Mouse (Mus musculus) CD8-positive naive resting alpha-beta T cell, adult 57 days (primary cell): ENCODE measurements around the gene Rusc2. TPM values are rescaled to one million over a fixed set of nuclear protein-coding genes. Genes with fewer than 3 reads are reported as not detected.

Source experiments
- total RNA-seq: library from RNA; stranded (reverse); gene quantifications from one replicate; pipeline ENCODE4 v1.2.4, GENCODE M21; 2023

Rusc2 gene
- not detected for total RNA-seq

GRCm38 (mm10) chr4:43381408-43382154 lies at the start of gene Rusc2:
Rusc2 (plus strand) TSS chr4:43381979.

GRCm38 (mm10) chr4:43428946-43429345 lies 47.2 kb downstream of the Rusc2 start, which contains the start of gene Fam166b:
Fam166b (minus strand) TSS chr4:43429134.

GRCm38 (mm10) chr4:43441639-43442038 lies 59.9 kb downstream of the Rusc2 start, which contains the start of gene Tesk1:
Tesk1 (plus strand) TSS chr4:43441939.

GRCm38 (mm10) chr4:43454041-43454836 lies 72.5 kb downstream of the Rusc2 start, which contains the start of gene Cd72:
Cd72 (minus strand) TSS chr4:43454628.

Other genes with a start within 250 kb of the Rusc2 start
- gene Atp8b5, start 114.8 kb upstream of the Rusc2 start, total RNA-seq = not detected
- gene Fam166b, start 47.2 kb downstream of the Rusc2 start, total RNA-seq = not detected
- gene Tesk1, start 60.0 kb downstream of the Rusc2 start, total RNA-seq = 39.7 TPM
- 73.2 TPM for gene Cd72, start 72.6 kb downstream of the Rusc2 start, total RNA-seq
- gene Sit1, start 101.8 kb downstream of the Rusc2 start, total RNA-seq = 52.7 TPM
- 26.8 TPM for gene Ccdc107, start 110.9 kb downstream of the Rusc2 start, total RNA-seq
- gene Arhgef39, start 117.7 kb downstream of the Rusc2 start, total RNA-seq = not detected
- gene Car9, start 125.0 kb downstream of the Rusc2 start, total RNA-seq = not detected
- not detected for gene Tpm2, start 141.8 kb downstream of the Rusc2 start, total RNA-seq
- gene Creb3, start 180.4 kb downstream of the Rusc2 start, total RNA-seq = 59.4 TPM
- 286 TPM for gene Tln1, start 180.7 kb downstream of the Rusc2 start, total RNA-seq
- gene Rgp1, start 196.7 kb downstream of the Rusc2 start, total RNA-seq = 54.6 TPM
- 29.9 TPM for gene Gba2, start 196.9 kb downstream of the Rusc2 start, total RNA-seq
- not detected for gene Msmp, start 202.5 kb downstream of the Rusc2 start, total RNA-seq
- 0.24 TPM for gene Npr2, start 250.0 kb downstream of the Rusc2 start, total RNA-seq